Mouse (Mus musculus): ENCODE results near the gene Zfp982.
"Not testable (repeated sequence)": the region's sequence is repeated elsewhere in the genome, so short reads cannot be mapped to it uniquely, and the experiment has no call there.

Zfp982 gene

GRCm38 (mm10) chr4:147492117-147492516 lies at the start of gene Zfp982:
TSS of gene Zfp982 (plus strand) at chr4:147492417.
- DNase-seq = not testable (repeated sequence)

GRCm38 (mm10) chr4:147442649-147443553 lies 49.3 kb upstream of the Zfp982 start:
- DNase-seq = not testable (repeated sequence)

- DNase-seq = not testable (repeated sequence)
These were observed 48.7 kb upstream of the Zfp982 start for GRCm38 (mm10) chr4:147443554-147443927.

- DNase-seq = not testable (repeated sequence)
These were observed 46.8 kb upstream of the Zfp982 start for GRCm38 (mm10) chr4:147445371-147445770.

- no peak for DNase-seq
These were observed 43.9 kb upstream of the Zfp982 start for GRCm38 (mm10) chr4:147448358-147448757.

- no peak for DNase-seq
These were observed 43.1 kb upstream of the Zfp982 start for GRCm38 (mm10) chr4:147449099-147449581.

GRCm38 (mm10) chr4:147449986-147450385 lies 42.2 kb upstream of the Zfp982 start:
- DNase-seq = not testable (repeated sequence)

- DNase-seq = not testable (repeated sequence)
These were observed 25.0 kb upstream of the Zfp982 start for GRCm38 (mm10) chr4:147467207-147467606.

- not testable (repeated sequence) for DNase-seq
These were observed 6.8 kb downstream of the Zfp982 start for GRCm38 (mm10) chr4:147498772-147499613.

GRCm38 (mm10) chr4:147509174-147509573 lies 17.0 kb downstream of the Zfp982 start:
- no peak for DNase-seq

- DNase-seq = no peak
These were observed 26.8 kb downstream of the Zfp982 start for GRCm38 (mm10) chr4:147518981-147519380.

GRCm38 (mm10) chr4:147520100-147520499 lies 27.9 kb downstream of the Zfp982 start:
- no peak for DNase-seq

- DNase-seq = no peak
These were observed 32.9 kb downstream of the Zfp982 start for GRCm38 (mm10) chr4:147525125-147525524.

- DNase-seq = no peak
These were observed 38.1 kb downstream of the Zfp982 start for GRCm38 (mm10) chr4:147530366-147530765.

GRCm38 (mm10) chr4:147535916-147536315 lies 43.7 kb downstream of the Zfp982 start:
- DNase-seq = not testable (repeated sequence)

- no peak for DNase-seq
These were observed 45.5 kb downstream of the Zfp982 start for GRCm38 (mm10) chr4:147537702-147538101.

GRCm38 (mm10) chr4:147539918-147540317 lies 47.7 kb downstream of the Zfp982 start, which contains the start of gene Gm16503:
TSS of gene Gm16503 (plus strand) at chr4:147540218.
- not testable (repeated sequence) for DNase-seq

GRCm38 (mm10) chr4:147541105-147541504 lies 48.9 kb downstream of the Zfp982 start:
- DNase-seq = no peak

GRCm38 (mm10) chr4:147553071-147553470 lies 60.9 kb downstream of the Zfp982 start, which contains the start of gene Zfp985:
TSS of gene Zfp985 (plus strand) at chr4:147553277.
- not testable (repeated sequence) for DNase-seq

GRCm38 (mm10) chr4:147554361-147554760 lies 62.1 kb downstream of the Zfp982 start:
- DNase-seq = not testable (repeated sequence)

- not testable (repeated sequence) for DNase-seq
These were observed 64.7 kb downstream of the Zfp982 start for GRCm38 (mm10) chr4:147556921-147557320.

- not testable (repeated sequence) for DNase-seq
These were observed 65.8 kb downstream of the Zfp982 start for GRCm38 (mm10) chr4:147558011-147558410.

GRCm38 (mm10) chr4:147559096-147559495 lies 66.9 kb downstream of the Zfp982 start:
- not testable (repeated sequence) for DNase-seq

Data from right cerebral cortex, postnatal 25 days (tissue).